Mouse (Mus musculus): ENCODE measurements around the gene Tesmin.

Tesmin gene

GRCm38 (mm10) chr19:3388629-3389057, at the start of gene Tesmin:
Gene Tesmin (plus strand): TSS chr19:3388857.
- DNase-seq, result peak; percentile 87

DNA sequence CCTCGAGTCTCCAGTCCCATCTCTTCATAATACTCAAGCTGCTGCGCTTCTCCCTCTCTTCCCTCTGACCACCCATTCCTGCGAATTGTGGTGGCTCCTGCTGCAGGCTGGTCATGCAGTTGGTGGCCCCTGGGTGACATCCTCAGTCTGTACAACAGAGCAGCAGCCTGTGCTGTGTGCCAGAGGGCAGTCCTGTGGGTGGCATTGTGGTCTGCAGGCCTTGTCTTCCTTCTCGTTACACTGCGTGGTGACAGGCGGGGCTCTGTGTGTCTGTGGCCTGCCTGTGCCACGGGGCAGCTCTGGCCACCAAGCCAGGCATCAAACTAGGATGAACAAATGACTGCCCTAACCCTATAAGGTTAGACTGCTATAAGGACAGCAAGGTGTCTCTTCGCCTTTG, 49.5 kb upstream of the Tesmin start:
- no peak for DNase-seq

DNA sequence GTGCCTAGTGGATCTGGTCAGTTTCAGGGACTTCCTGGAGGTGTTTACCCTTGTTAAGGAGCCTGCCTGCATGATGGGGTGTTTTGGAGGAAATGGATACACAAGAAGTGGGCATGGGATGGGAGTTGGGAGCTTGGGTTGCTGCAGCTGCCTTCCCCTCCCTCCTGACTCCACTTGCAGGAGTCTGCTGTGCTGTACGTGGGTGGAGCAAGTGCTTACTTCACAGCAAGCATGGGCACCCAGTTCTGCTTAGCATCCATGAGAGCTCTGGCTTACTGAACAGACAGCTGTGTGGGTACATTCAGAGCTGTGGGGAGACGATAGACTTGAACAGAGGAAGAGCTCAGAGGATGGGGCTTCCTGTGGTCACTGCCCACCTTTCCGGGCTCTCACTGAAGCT, 47.6 kb upstream of the Tesmin start:
- peak; percentile 35 for DNase-seq

DNA sequence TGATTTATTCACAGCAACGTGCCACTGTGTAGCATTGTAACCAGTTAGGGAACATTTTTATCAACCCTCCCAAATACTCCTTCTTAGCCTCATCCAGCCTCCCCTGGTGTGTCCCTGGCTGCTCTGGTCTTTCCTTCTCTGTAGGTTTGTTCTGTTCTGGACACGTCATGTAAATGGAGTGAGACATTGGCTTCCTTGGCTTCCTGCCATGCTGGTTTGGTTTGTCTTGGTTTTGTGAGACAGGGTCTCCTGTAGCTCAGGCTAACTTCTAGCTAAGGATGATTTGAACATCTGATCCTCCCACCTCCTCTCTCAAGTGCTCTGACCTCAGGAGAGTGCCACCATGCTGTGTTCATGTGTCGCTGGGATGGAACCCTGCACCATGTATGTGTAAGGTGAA, 44.7 kb upstream of the Tesmin start:
- no peak for DNase-seq

DNA sequence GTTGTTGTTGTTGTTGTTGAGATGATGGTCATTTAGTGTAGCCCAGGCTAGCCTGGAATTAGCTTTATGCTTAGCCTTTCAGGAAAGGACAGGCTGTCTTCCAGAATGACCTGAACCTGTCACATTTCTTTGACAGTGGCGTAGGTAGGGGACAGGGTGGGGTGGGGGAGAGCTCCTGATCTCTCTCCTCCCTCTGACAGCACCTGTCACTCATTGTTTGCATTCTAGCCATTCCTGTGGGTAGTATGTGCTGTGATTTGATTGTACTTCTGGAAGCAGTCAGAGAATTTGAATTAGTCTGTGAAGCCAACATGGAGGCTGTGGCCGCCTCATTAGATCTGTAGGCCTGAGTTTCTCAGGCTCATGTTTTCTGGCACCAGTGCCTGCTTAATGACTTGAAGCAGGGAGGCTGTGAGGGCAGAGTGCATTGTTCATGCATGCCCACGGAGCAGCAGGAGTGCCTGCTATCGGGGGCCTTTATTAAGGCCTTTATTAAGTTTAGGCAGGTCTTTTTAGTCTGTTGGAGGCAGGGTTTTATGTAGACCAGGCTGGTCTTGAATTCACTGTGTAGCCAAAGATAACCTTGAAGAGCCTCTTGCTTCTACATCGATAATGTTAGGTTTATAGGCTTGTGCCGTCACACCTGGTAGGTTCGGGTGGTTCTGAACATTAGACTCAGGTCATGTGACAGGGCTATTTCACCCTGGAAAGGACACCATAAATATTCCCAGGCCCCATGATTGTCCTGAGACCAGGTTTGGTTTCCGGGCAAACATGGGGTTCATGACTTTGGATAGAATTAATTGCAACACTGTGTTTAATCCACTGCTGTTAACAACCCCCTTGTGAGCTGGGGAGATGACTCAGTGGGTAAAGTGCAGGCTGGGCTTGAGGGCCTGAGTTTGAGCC, 43.8 kb upstream of the Tesmin start:
- DNase-seq, result no peak

DNA sequence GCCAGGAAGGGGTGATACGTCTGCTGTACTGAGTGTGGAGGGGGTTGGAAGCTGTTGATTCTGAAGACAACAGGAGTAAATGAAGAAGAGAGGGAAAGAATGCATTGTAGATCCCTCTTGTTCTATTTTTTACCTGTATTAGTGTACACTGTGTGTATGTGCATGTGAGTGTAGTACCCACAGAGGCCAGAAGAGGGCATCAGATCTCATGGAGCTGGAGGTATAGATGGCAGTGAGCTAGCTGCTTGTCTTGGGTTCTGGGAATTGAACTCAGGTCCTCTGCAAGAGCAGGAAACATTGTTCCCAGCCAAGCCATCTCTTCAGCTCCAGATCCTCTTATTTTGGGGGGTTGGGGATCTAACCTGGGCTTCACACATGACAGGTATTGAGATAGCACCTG, 40.9 kb upstream of the Tesmin start:
- DNase-seq, result no peak

DNA sequence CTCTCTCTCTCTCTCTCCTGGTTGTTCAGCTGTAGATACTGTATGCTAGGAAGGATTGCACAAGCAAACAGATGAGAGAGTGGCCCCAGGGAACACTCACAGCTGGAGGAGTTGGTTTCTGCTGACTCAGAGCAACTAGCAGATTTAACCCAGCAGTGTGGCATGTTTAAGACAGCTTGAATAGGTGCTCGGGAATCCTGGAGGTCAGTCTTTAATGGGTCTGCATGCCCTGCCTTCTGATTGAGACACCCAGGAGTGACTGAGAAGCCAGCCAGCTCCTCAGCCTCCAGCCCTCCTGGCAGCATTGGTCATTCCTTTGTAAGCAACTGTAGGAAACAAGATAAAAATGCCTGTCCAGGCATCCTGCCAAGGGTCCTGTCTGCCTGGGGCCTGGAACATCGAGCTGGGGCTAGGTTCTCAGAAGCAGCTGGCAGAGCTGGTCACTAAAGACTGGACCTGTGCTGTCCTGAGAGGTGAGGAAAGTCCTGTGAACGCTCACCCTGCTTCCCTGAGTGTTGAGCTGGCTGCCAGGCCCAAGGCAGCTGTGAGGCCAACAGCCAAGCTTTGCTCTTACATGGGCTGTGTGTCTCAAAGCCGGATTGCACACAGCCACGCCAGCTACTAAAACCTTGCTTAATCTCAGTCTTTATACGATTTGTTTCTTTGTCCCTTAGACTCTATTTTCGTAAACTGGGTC, 35.1 kb upstream of the Tesmin start:
- DNase-seq, result no peak

DNA sequence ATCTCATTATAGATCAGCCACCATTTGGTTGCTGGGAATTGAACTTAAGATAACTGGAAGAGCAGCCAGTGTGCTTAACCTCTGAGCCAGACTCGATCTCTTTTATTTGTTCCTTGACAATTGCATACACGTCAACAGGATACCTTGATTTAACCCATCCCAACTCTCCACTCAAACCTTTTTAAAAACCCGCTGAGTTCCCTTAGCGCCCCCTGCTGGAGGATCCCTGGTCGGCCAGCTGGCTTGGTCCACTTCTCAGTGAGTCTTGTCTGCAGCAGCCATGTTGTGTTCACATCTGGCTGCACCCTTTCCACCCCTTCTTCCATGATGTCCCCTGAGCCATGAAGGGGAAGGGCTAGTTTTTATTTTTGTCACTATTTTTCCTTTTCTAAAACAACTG, 33.6 kb upstream of the Tesmin start:
- DNase-seq, result peak; percentile 40

DNA sequence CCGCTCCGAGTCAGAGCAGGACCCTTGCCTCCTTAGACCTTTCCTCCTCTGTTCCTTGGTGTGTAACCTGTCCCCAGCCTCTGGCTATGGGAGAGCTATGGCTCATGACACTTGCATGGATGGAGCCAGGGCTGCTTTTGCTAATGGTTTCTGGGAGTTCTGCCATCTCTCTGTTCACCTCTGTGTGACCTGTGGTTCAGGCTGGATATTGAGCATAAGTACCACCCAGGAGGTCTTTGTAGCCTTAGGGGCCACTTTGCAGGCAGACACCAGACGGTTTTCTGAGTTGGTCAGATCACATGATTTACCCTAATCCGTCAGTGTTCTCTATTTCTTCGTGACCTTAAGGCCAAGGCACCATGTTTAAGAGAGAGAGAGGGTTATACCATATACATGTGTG, 32.1 kb upstream of the Tesmin start:
- DNase-seq, result no peak

DNA sequence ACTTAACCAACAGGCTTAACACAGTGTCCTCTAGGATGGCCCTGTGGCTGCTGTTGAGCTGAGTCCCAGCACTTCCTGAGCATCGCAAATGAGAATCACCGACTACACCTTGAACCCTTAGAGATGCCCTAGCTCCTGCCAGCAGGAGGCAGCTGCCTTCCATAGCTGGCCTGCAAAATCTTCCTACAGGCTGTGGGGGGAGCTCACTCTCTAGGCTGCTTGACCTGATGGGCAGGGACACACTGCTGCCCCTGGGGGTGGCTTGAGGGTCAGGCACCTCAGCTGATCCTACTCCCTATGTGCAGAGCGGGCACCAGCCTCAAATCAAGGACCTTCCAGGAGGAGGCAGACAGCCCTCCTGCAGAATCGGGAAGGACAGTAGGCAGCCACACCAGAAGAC, 31.0 kb upstream of the Tesmin start:
- no peak for DNase-seq

- DNase-seq, result no peak
Measured at GRCm38 (mm10) chr19:3359841-3360588, 28.6 kb upstream of the Tesmin start.

DNA sequence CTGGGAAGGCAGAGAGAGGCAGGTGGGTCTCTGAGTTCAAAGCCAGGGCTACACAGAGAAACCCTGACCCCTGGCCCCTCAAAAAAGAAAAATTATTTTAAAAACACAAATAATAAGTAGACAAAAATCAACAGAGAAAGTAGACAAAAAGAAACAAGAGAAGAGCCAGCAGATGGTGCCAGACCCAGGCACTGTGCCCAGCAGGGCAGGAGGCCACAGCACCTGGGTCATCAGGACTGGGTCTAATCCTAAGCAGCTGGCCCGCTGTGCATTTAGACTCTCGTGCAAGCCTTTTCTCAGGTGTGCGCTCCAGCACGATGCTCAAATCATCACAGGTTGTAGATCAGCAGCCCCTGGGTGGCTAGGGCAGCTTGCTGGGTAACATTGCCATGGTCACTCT, 25.1 kb upstream of the Tesmin start:
- no peak for DNase-seq

DNA sequence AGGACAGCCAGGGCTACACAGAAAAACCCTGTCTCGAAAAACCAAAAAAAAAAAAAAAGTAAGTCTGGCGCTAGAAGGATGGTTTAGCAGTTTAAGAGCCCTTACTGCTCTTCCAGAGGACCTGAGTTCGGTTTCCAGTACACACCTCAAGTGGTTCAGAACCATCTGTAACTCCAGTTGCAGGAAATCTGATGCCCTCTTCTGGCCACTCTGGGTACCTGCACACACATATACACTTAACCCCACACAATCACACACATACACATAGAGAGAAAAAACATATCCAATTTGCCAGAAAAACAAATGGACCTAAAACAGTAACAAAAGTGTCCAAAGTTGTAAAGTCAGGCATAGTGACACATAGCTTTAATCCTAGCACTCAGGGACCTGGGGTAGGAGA, 23.6 kb upstream of the Tesmin start:
- DNase-seq, result no peak

DNA sequence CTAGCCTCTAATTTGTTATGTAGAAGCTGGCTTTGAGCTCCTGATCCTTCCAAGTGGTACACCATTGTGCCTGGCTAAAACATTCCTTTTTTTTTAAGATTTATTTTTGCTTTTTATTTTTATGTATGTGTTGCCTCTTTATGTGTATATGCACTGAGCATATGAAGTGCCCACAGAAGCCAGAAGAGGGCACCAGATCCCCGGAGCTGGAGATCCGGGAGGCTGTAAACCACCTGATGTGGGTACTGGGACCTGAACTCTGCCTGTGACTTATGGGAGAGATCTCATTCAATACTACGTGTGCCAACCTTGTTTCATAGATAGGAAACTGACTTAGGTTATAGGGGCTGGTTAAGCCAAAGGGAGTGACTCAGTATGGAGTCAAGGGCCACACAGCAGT, 20.4 kb upstream of the Tesmin start:
- DNase-seq, result no peak

DNA sequence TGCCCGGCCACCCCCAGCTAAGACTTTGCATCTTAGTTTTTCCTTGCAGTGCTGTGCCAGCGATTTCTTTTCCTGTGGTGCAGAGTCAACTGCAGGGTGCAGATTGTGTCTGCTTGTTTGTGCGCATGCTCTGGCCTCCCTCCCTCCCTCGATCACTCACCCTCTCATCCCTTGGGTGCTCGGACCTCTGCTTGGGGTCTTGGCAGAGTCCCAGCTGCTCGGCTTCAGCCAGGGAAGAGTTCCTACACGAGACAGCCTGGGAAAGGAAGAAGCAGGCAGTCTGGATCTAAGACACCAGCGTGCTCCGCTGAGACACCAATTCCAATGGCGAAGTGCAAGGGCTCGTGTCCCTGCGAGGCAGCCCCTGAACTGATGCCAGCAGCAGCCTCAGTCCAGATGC, 15.3 kb upstream of the Tesmin start:
- no peak for DNase-seq

- peak; percentile 13 for DNase-seq
Measured at GRCm38 (mm10) chr19:3374028-3374427, 14.6 kb upstream of the Tesmin start.

- no peak for DNase-seq
Measured at GRCm38 (mm10) chr19:3375945-3376495, 12.6 kb upstream of the Tesmin start.

DNA sequence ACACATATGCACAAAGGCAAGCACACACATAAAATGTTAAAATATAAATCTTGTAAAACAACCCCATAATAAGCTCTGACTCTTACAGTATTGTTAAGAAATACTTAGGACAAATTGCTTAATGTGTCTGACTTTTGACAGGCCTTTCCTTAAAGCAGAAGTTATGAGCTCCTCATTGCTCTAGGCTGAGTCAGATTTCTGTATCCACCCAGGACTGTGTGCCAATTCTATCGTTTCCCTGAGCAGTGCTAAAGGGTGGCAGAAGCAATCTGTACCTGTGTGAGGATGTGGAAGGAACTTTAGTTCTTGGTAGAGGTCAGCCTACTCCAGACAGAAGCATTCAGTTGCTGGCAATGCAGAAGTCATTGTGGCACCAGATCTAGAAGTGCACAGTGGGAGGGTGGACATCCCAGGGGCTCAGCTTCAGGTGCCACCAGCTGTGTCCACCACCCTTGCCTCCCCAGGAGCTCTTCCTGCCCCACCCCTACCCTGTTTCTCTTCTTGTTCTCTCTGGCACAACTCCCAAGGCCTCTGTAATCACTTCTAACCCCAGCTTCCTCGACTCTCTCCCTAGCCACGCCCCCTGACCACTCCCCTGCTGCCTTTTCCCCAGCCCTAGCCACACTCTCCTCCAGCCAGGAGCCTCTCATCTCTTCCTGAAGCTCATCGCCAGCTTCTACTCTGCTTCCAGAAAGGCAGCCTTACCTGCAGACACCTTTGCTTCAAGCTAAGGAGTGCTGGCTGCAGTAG, 11.5 kb upstream of the Tesmin start:
- DNase-seq, result no peak

GRCm38 (mm10) chr19:3378614-3379013, 10.0 kb upstream of the Tesmin start:
- DNase-seq, result no peak

- DNase-seq, result peak; percentile 10
Measured at GRCm38 (mm10) chr19:3388061-3388460, 596 bp upstream of the Tesmin start.

DNA sequence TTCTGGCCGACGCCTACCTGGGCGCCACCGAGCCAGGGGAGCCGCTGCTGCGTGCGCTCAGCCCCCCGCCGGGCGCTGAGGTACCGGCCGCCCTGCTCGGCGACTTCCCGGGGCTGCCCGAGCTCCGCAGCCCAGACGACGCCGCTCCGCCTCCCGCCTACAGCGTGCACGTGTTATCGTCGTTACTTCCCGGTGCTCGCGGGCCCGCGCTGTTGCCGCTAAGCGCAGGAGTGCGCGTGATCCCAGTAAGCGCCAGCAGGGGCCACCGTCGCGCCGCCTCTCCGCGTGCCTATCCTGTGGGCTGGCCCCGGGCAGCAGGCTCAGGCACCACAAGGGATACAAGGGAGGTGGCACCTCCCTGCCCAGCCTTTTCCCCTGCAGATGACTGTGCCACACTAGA, 432 bp downstream of the Tesmin start:
- peak; percentile 95 for DNase-seq

DNA sequence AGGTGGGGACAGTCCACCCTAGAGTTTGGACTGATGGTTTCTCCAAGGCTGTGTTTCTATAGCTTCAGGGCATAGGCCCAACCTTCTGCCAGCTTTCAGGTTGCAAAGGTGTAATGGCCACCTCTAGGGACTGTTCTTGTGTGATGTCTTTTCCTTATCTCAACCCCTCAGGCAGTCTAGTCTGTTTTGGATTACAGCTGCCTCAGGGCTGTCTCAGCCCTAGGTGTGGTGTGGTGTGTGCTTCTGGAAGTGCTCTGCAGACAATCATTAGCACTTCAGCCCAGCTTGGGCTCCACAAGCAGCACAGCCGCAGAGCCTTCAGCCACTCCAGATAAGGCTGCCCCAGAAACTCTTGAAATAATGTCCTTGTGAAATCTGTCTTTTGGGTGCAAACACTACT, 3.7 kb downstream of the Tesmin start:
- no peak for DNase-seq

DNA sequence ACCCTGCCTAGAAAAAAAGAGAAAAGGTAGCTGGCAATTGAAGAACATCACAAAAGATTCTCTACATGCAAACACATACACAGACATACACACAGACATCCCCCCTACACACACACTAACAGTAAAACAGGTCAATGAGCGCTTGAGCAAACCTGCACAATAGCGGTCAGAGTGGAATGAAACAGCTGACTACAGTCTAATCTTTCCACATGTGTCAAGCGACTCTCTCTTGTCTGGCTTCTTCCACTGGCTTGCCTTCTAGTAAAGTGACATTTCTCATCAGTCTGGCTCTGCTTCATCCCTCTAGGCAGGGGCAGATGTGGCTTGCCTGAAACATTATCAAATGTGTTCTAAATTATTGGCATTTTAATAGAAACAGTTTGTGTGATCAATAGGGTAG, 5.6 kb downstream of the Tesmin start:
- no peak for DNase-seq
